Mouse (Mus musculus) Patski (cell line): Measurements from ENCODE around the gene Epha6. TPM values are rescaled to one million over a fixed set of nuclear protein-coding genes. Genes with fewer than 3 reads are reported as not detected.

Source experiments
- ATAC-seq: fragments of 100-300 bp; one replicate; pipeline ENCODE4 v1.8.0; 2021
- CTCF ChIA-PET: fragments of 350-600 bp; sonication (Branson Sonifier 250); formaldehyde crosslinking; loops from one replicate; lab custom pipeline; 2022; ENCODE audit warnings: inconsistent platforms; lab: Charles Lee
- POLR2A ChIA-PET: fragments of 350-600 bp; sonication (Branson Sonifier 250); formaldehyde crosslinking; loops from one replicate; lab custom pipeline; 2022; ENCODE audit warnings: antibody characterized with exemption, inconsistent platforms; lab: Charles Lee
- DNase-seq: peaks from one replicate; pipeline ENCODE4 v3.0.0-alpha.2; 2011; ENCODE audit warnings: low read depth, low spot score
- H3K27me3 ChIP-seq: fragments of 371-371 bp; one replicate; pipeline ENCODE4 v1.5.1; 2021
- CTCF ChIP-seq: fragments of 100-300 bp; IDR thresholded peaks from one replicate; pipeline ENCODE4 v1.5.1; 2021
- in situ Hi-C: fragments of 300-500 bp; cut with MboI; formaldehyde crosslinking; loops from 3 replicates; pipeline ENCODE4 v1.11.1; 2018; ENCODE audit warnings: low pct_unique_long_range_greater_than_20kb, mixed read lengths
- polyA plus RNA-seq: library from polyadenylated mRNA; unstranded; gene quantifications from one replicate; pipeline ENCODE4 v1.2.3, GENCODE M21; 2021

Gene Epha6
- polyA plus RNA-seq, 1 experiment from 2014 or later, result 0.37 TPM

DNA sequence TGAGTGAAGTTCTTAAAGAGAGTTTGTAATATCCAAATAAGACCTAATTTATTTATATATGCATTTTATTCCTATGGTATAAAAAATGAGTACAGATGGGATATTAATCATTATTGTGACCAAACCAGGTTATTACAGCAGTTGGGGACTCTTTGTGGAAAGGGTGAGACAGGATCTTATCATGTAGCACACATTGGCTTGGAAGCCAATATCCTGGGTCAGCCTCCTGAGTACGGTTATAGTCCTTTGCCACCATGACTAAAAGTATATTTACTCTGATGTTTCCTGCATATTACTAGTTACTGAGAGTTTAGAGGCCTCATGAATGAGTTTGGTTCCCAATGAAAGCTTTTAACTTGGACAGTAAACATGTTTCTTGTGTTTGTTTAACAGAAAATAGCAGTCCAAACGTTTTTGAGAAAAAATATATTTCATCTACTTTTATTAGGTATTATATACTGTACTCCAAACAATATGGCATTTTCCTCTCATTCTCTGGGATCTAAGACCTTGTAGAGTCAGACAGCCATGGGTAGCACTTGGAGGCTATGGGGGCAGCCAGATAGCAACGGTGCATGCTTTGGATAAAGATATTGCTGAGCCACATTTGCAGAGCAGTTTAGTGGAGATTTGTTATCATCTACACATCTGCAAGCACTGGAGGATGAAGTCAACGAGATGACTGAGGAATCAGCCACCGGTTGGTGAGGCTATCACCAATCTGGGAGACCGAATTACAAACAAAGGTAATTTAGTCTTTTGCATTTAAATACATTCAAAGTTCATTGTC is 340.4 kb downstream of the Epha6 start:
- no peak for DNase-seq
- POLR2A ChIA-PET, result no interaction called here
- CTCF ChIA-PET, result no interaction called here
- in situ Hi-C loops, result no loop called here
- ATAC-seq, result no peak
- no peaks in the 10 kb centered on the region for H3K27me3 ChIP-seq
- no peak for TF ChIP-seq CTCF

DNA sequence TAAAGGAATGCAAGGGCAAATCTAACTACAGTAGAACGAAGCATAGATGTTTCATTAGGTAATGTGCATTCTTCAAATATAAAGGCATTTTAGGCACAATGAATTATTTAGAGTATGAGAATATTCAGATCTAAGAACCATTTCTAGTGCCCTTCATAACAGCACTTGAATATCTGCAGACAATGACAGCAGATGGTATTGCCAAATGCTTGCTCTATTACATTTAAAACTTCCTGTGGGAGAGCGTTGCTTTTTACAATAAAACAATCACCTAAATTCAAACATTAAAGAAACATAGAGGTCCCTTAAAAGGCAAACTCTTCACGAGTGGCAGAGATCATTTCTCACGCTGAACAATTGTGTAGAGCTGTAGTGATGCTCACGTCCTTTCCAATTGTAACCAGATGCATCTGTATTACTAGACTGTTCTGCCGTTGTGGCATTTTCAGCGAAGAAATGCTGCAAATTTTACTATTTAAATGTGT is 347.1 kb downstream of the Epha6 start:
- CTCF ChIA-PET, result no interaction called here
- no peak for DNase-seq
- POLR2A ChIA-PET, result no interaction called here
- in situ Hi-C loops, result no loop called here
- no peaks in the 10 kb centered on the region for H3K27me3 ChIP-seq
- no peak for ATAC-seq
- no peak for TF ChIP-seq CTCF

DNA sequence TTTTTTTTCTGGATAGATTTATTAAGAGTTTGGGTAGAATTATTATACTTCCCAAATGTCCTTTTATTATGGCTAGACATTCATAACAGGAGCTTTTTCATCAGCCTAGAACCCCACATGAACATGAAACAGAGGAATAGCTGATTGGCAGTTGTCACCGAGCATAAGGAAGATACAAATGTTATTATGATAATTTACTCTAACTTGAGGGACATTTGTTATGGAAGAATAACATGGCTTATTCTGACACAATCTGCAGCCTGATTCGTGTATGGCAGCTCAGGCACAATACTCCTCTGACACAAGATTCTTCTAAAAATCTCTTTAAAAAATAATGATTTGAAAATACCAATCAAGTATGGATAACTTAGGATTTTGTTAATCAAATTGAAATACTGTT is 347.7 kb downstream of the Epha6 start:
- ChIA-PET CTCF (no interaction called here), POLR2A (no interaction called here)
- no peak for ATAC-seq

DNA sequence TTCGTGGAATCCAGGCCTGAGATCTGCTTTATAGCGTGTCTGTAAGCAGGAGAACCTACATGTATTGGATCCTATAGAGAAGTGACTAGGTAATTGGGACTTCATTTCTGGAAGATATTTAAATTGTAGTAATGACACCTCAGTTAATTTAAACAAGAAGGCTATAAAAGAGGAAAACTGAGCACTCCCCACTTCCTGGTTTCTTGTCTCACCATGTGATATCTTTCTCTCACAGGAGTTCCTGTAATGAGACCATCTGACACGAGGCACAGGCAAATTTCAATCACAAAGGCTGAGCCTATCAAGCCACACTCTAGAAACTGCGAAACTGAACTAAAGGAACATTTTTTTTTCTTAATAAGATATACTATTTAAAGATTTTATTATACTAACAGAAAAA is 348.3 kb downstream of the Epha6 start:
- POLR2A ChIA-PET, result no interaction called here
- in situ Hi-C loops, result no loop called here
- CTCF ChIA-PET, result no interaction called here
- ATAC-seq (no peak), DNase-seq (no peak)
- H3K27me3 ChIP-seq, result no peaks in the 10 kb centered on the region
- no peak for TF ChIP-seq CTCF

More for the DNA sequence above, 347.7 kb downstream of the Epha6 start:
- in situ Hi-C loops, result no loop called here
- DNase-seq, result no peak
- TF ChIP-seq CTCF, result no peak
- H3K27me3 ChIP-seq, result no peaks in the 10 kb centered on the region

DNA sequence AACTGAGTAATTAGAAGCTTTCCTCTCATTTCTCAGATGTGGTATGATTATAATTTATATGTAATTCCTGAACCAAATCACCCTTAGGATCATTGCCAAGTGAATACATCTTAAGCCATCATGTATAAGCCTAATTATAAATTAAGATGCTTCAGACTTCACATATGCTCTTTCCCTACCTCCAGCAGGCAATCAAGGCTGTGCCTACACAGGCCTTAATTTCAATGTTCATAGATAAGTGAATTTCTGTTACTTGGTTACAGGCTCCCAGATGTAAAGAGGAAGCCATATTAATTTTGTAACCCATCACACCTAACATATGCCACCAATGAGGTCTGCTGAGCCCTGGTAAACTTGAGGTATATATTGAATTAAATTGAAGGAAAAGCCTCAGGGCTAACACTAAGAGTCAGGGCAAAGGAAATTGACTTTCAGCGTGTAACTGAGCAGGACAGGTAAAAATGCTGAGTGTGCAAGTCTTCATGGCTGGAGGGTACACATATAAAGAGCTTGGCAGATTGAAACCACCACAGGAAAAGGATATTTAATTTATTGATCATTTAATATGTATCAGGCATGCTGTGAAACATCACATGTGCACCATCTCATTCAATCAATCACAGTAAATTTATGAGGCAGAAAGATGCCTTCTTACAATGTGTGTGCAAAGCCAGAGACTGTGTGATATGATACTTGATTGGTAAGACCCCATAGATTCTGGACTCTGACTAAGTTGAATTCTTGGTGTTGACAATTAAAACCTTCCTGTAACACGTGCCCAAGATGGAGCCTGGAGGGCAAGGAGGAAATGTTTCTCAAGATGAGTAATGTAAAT is 365.8 kb downstream of the Epha6 start:
- no peak for TF ChIP-seq CTCF
- no peaks in the 10 kb centered on the region for H3K27me3 ChIP-seq
- ChIA-PET CTCF (no interaction called here), POLR2A (no interaction called here)
- ATAC-seq (no peak), DNase-seq (no peak)
- in situ Hi-C loops, result no loop called here

DNA sequence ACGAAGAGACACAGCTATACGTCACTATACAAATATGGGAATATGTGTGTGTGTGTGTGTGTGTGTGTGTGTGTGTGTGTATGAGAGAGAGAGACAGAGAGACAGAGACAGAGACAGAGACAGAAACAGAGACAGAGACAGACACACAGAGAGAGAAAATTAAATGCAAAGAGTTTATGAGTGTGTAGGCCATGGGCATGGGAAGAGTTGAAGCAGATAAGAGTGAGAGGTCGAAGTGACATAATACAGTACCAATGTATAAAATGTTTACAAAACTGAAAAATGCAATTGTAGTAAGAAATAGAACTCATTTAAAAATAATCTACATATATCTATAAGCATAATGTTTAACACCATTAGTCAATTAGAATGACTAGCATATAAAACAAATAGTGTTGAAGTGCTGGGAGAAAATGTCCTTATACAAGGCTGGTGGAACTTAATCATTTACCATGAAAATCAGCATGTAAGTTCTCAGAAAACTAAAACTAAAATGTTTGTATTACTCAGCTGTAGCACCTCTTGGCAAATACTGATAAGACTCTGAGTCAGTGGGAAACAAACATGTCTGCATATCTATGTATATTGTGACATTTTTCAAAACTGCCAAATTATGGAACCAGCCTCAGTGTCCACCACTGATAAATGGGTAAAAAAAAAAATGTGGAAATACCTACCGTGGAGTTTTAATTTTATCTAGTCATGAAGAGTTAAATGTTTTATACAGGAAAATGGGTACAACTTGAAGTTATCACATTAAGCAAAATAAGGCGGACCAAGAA is 371.2 kb downstream of the Epha6 start:
- ChIA-PET POLR2A (no interaction called here), CTCF (no interaction called here)
- ATAC-seq, result no peak
- DNase-seq, result no peak
- no peaks in the 10 kb centered on the region for H3K27me3 ChIP-seq
- TF ChIP-seq CTCF, result no peak
- in situ Hi-C loops, result no loop called here

DNA sequence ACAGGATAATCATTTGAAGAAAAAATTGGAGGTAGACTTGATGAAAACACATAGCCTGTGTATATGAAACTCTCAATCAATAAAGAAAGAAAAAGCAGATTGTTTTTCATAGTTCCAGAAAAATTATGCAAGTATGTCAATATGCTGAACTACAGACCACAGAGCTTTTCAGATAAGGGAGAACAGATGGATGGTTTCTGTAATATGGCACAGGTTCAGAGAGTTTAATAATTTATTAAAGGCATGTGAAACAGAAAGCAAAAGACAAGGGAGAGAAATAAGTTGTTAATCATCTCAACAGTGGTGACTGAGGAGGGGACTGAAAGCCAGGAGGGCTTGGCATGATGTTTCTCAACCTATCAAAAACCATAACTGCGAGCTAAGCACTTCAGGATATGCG is 372.3 kb downstream of the Epha6 start:
- ATAC-seq, result no peak
- no peak for TF ChIP-seq CTCF
- ChIA-PET CTCF (no interaction called here), POLR2A (no interaction called here)
- no peaks in the 10 kb centered on the region for H3K27me3 ChIP-seq
- no peak for DNase-seq
- in situ Hi-C loops, result no loop called here

DNA sequence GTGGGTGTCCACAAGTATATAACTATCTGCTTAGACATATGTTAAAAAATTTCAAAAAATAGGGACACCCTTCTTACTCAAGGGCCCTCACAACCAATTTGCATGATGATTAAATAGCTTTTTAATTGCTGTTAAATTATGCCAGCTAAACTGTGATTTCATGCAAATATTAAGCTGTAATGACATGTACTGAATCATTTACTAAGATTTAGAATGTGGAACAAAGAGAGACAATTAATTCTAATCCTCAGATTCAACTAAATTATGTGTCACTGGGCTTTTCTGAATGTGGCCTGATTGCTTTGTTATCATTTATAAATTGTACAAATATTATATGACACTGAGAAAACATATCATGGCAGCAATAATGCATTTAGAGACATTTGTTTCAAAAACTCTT is 396.2 kb downstream of the Epha6 start:
- DNase-seq (no peak), ATAC-seq (no peak)
- no peaks in the 10 kb centered on the region for H3K27me3 ChIP-seq
- in situ Hi-C loops, result no loop called here
- ChIA-PET POLR2A (no interaction called here), CTCF (no interaction called here)
- TF ChIP-seq CTCF, result no peak

DNA sequence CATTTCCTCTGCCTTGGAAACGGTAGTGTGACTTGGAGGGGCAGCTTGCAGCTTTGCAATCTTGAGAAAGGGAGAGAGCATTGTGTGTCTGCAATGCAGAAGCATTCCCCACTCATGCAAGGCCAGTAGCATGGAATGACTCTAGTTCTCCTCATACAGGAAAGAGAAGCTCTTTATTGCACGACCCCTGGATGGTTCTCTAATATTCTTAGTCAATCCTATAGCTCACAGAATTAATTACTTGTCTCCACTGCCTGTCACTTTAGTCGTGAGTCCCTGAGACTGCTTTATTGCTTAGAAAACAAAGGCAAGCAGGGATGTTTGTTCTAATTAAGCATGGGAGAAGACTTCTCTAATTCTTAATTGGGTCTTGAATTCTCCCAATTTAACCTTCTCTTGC is 429.8 kb downstream of the Epha6 start:
- CTCF ChIA-PET, result no interaction called here

DNA sequence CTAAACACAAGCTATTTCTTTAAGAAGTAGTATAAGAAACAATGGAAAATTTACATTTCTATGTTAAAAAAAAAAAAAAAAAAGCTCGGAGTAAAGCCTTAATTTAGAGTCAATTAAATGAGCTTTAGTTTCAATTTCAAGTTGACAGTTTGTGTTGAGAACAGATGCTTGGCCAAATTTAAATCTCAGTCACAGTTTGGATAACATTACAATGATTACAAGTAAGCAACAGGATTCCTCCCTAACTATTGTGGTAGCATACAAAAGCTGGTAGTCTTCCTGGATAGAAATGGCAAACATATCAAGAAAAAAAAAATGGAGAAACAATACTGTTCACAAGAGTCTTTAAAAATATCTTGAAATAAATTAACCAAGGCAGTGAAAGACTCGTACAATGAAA is 452.9 kb downstream of the Epha6 start:
- in situ Hi-C loops, result no loop called here
- no peak for ATAC-seq

More for the DNA sequence above, 429.8 kb downstream of the Epha6 start:
- DNase-seq (no peak), ATAC-seq (no peak)
- POLR2A ChIA-PET, result no interaction called here
- in situ Hi-C loops, result no loop called here
- TF ChIP-seq CTCF, result no peak
- H3K27me3 ChIP-seq, result no peaks in the 10 kb centered on the region

More for the DNA sequence above, 452.9 kb downstream of the Epha6 start:
- ChIA-PET CTCF (no interaction called here), POLR2A (no interaction called here)
- DNase-seq, result no peak
- no peak for TF ChIP-seq CTCF
- no peaks in the 10 kb centered on the region for H3K27me3 ChIP-seq
